In genomic region chr10:17428315-17428714, GRCm38 (mm10) we compare ENCODE assay signal across 22 mouse cellular contexts.
A peak's percentile ranks its signal among the peaks of the same experiment; 100 is the strongest.
DNase-seq lines count a peak whose midpoint lies in the region; ATAC-seq and TF ChIP-seq lines count a peak whose summit lies in the region.
"Had no signal": no experiment of that assay in that cellular context is flagged by ENCODE, and none has a peak within 500 bp of the region (broad histone marks: within the 10 kb centered on the region; RNA-seq: fewer than 3 reads in every experiment).

No protein-coding gene starts in this region.

- H3K9ac ChIP-seq in embryonic facial prominence, embryonic 14.5 days (ENCODE audit: low read depth, low read length), result no peak overlapping the region
- H3K9ac ChIP-seq in kidney, embryonic 14.5 days (ENCODE audit: low read depth, low read length), result no peak overlapping the region
- H3K9ac ChIP-seq in midbrain, postnatal 0 days (replicated peaks; ENCODE audit: low read length, poor library complexity, severe bottlenecking), result no peak overlapping the region
- no peak overlapping the region for H3K9ac ChIP-seq in midbrain, embryonic 14.5 days (replicated peaks; ENCODE audit: low read length)
- H3K9ac ChIP-seq: forebrain, embryonic 12.5 days; limb, embryonic 12.5 days; liver, postnatal 0 days had no signal

- H3K27ac ChIP-seq in embryonic facial prominence, embryonic 14.5 days (replicated peaks; ENCODE audit: low read depth, low read length), result no peak overlapping the region
- H3K27ac ChIP-seq in embryonic facial prominence, embryonic 10.5 days (replicated peaks), result no peak overlapping the region
- no peak overlapping the region for H3K27ac ChIP-seq in kidney, embryonic 14.5 days (ENCODE audit: low read depth, low read length)
- no peak overlapping the region for H3K27ac ChIP-seq in midbrain, postnatal 0 days (ENCODE audit: low read depth, low read length)
- H3K27ac ChIP-seq in midbrain, embryonic 14.5 days (replicated peaks; ENCODE audit: low read depth, low read length), result no peak overlapping the region
- H3K27ac ChIP-seq: forebrain, embryonic 12.5 days; heart, embryonic 10.5 days; layer of hippocampus, adult 2 months; limb, embryonic 12.5 days had no signal

- no peaks in the 10 kb centered on the region for H3K36me3 ChIP-seq in embryonic facial prominence, embryonic 14.5 days (ENCODE audit: control insufficient read depth, insufficient read depth, low read length)
- H3K36me3 ChIP-seq in embryonic facial prominence, embryonic 10.5 days (replicated peaks), result no peaks in the 10 kb centered on the region
- H3K36me3 ChIP-seq in kidney, embryonic 14.5 days (ENCODE audit: control insufficient read depth, insufficient read depth, low read length), result no peaks in the 10 kb centered on the region
- no peaks in the 10 kb centered on the region for H3K36me3 ChIP-seq in midbrain, postnatal 0 days (ENCODE audit: insufficient read depth, low read length)
- H3K36me3 ChIP-seq in midbrain, embryonic 14.5 days (ENCODE audit: control insufficient read depth, insufficient read depth, low read length), result no peaks in the 10 kb centered on the region
- H3K36me3 ChIP-seq: forebrain, embryonic 12.5 days; heart, embryonic 10.5 days; limb, embryonic 12.5 days had no signal

- DNase-seq in embryonic facial prominence, embryonic 14.5 days (ENCODE audit: low spot score), result peak; percentile 64
- DNase-seq in embryonic facial prominence, embryonic 10.5 days (ENCODE audit: low spot score), result no peak
- peak; percentile 48 for DNase-seq in kidney, adult 9 months
- peak; percentile 37 for DNase-seq in midbrain, postnatal 0 days (ENCODE audit: low spot score)
- DNase-seq in midbrain, embryonic 14.5 days, result no peak
- DNase-seq in kidney, postnatal 36 days, result peak; percentile 20 to 40
- DNase-seq: adrenal gland, adult 8-10 months; cerebellum, adult 9-10 months; gastrocnemius, postnatal 36 days; liver, postnatal 0 days; lung, postnatal 10 days; right cerebral cortex, postnatal 14 days; thymus, postnatal 14 days had no signal

- no peak overlapping the region for H3K4me2 ChIP-seq in embryonic facial prominence, embryonic 14.5 days (ENCODE audit: low read depth, low read length)
- H3K4me2 ChIP-seq in kidney, embryonic 14.5 days (replicated peaks; ENCODE audit: low read depth, low read length), result no peak overlapping the region
- no peak overlapping the region for H3K4me2 ChIP-seq in midbrain, postnatal 0 days (ENCODE audit: low read depth, low read length, poor library complexity, severe bottlenecking)
- H3K4me2 ChIP-seq in midbrain, embryonic 14.5 days (ENCODE audit: low read length), result no peak overlapping the region
- H3K4me2 ChIP-seq: forebrain, embryonic 12.5 days; limb, embryonic 12.5 days; liver, embryonic 11.5 days; midbrain, embryonic 11.5 days had no signal

- no peaks in the 10 kb centered on the region for H3K4me1 ChIP-seq in embryonic facial prominence, embryonic 14.5 days (ENCODE audit: control insufficient read depth, insufficient read depth, low read length)
- H3K4me1 ChIP-seq in embryonic facial prominence, embryonic 10.5 days, result no peaks in the 10 kb centered on the region
- 0 out of 2 replicates have a peak, but pooled peaks cover 2% of the 10 kb centered on the region for H3K4me1 ChIP-seq in kidney, embryonic 14.5 days (ENCODE audit: control insufficient read depth, insufficient read depth, low read length)
- no peaks in the 10 kb centered on the region for H3K4me1 ChIP-seq in midbrain, postnatal 0 days (ENCODE audit: insufficient read depth, low read length)
- H3K4me1 ChIP-seq in midbrain, embryonic 14.5 days (ENCODE audit: control insufficient read depth, insufficient read depth, low read length), result no peaks in the 10 kb centered on the region
- H3K4me1 ChIP-seq: forebrain, embryonic 12.5 days; heart, embryonic 10.5 days; limb, embryonic 12.5 days had no signal

- no peaks in the 10 kb centered on the region for H3K27me3 ChIP-seq in embryonic facial prominence, embryonic 14.5 days (replicated peaks; ENCODE audit: control insufficient read depth, insufficient read depth, low read length)
- no peaks in the 10 kb centered on the region for H3K27me3 ChIP-seq in embryonic facial prominence, embryonic 10.5 days (replicated peaks; ENCODE audit: low read depth, poor library complexity, severe bottlenecking)
- H3K27me3 ChIP-seq in kidney, embryonic 14.5 days (ENCODE audit: control insufficient read depth, insufficient read depth, low read length), result no peaks in the 10 kb centered on the region
- no peaks in the 10 kb centered on the region for H3K27me3 ChIP-seq in midbrain, postnatal 0 days (ENCODE audit: insufficient read depth, low read length)
- H3K27me3 ChIP-seq in midbrain, embryonic 14.5 days (ENCODE audit: control insufficient read depth, insufficient read depth, low read length), result no peaks in the 10 kb centered on the region
- H3K27me3 ChIP-seq: forebrain, embryonic 12.5 days; limb, embryonic 12.5 days; Patski had no signal

- 57% methylated on average over 3 of the region's 3 CpGs for WGBS in embryonic facial prominence, embryonic 14.5 days
- WGBS in embryonic facial prominence, embryonic 10.5 days, result 86% methylated on average over 3 of the region's 3 CpGs
- WGBS in kidney, embryonic 14.5 days, result 74% methylated on average over 3 of the region's 3 CpGs
- 70% methylated on average over 3 of the region's 3 CpGs for WGBS in midbrain, postnatal 0 days
- WGBS in midbrain, embryonic 14.5 days, result 77% methylated on average over 3 of the region's 3 CpGs

- TF ChIP-seq CTCF in midbrain, postnatal 0 days (IDR thresholded peaks at IDR 0.05), result no peak

- H3K4me3 ChIP-seq in embryonic facial prominence, embryonic 14.5 days (ENCODE audit: low read depth, low read length), result no peak overlapping the region
- no peak overlapping the region for H3K4me3 ChIP-seq in embryonic facial prominence, embryonic 10.5 days
- H3K4me3 ChIP-seq in kidney, embryonic 14.5 days (ENCODE audit: low read length), result no peak overlapping the region
- H3K4me3 ChIP-seq in midbrain, postnatal 0 days (ENCODE audit: low read depth, low read length), result no peak overlapping the region
- H3K4me3 ChIP-seq in midbrain, embryonic 14.5 days (replicated peaks; ENCODE audit: low read depth, low read length), result no peak overlapping the region
- H3K4me3 ChIP-seq: forebrain, embryonic 12.5 days; heart, embryonic 10.5 days; layer of hippocampus, adult 2 months; limb, embryonic 12.5 days had no signal

- ATAC-seq in embryonic facial prominence, embryonic 14.5 days (ENCODE audit: low read depth), result no peak; the same call in 1 of the 2 replicates
- no peak for ATAC-seq in kidney, embryonic 14.5 days (ENCODE audit: low FRiP score, low TSS enrichment)
- no peak for ATAC-seq in midbrain, postnatal 0 days (ENCODE audit: low FRiP score)
- no peak for ATAC-seq in midbrain, embryonic 14.5 days (ENCODE audit: low FRiP score, low TSS enrichment)
- ATAC-seq: hindbrain, embryonic 16.5 days; liver, postnatal 0 days; Patski had no signal

- no peaks in the 10 kb centered on the region for H3K9me3 ChIP-seq in embryonic facial prominence, embryonic 14.5 days (ENCODE audit: control insufficient read depth, low read length)
- no peaks in the 10 kb centered on the region for H3K9me3 ChIP-seq in embryonic facial prominence, embryonic 10.5 days
- no peaks in the 10 kb centered on the region for H3K9me3 ChIP-seq in kidney, embryonic 14.5 days (ENCODE audit: control insufficient read depth, low read length)
- no peaks in the 10 kb centered on the region for H3K9me3 ChIP-seq in midbrain, postnatal 0 days (ENCODE audit: low read length)
- H3K9me3 ChIP-seq in midbrain, embryonic 14.5 days (ENCODE audit: control insufficient read depth, low read length), result no peaks in the 10 kb centered on the region
- H3K9me3 ChIP-seq: forebrain, embryonic 12.5 days; heart, embryonic 10.5 days; limb, embryonic 12.5 days had no signal

Comparison
In these comparisons a context has a peak if more than half of its experiments do, and no peak if none do; other contexts are left out.
1. DNase-seq: peak in embryonic facial prominence, embryonic 14.5 days (single experiment), kidney, adult 9 months (single experiment), midbrain, postnatal 0 days (single experiment) and kidney, postnatal 36 days (2 of 2); none in embryonic facial prominence, embryonic 10.5 days (single experiment) and midbrain, embryonic 14.5 days (single experiment).